Mouse (Mus musculus) spleen, adult 2 months (tissue): ENCODE results near the gene Trim58.

Experiments
- CTCF ChIP-seq: fragments of 200-500 bp; IDR thresholded peaks from 2 replicates; pipeline ENCODE4 v1.5.1; 2011; ENCODE audit warnings: mild to moderate bottlenecking, inconsistent platforms; ENCODE audit not compliant: insufficient read depth, insufficient read length, insufficient replicate concordance; ENCODE audit errors: extremely low read depth
- POLR2A ChIP-seq: fragments of 200-500 bp; IDR thresholded peaks from 2 replicates; pipeline ENCODE4 v1.6.1; 2011; ENCODE audit warnings: low read depth, low read length, inconsistent platforms

- TF ChIP-seq CTCF: no peak
- TF ChIP-seq POLR2A: no peak
These were observed 33.2 kb upstream of the Trim58 start for GRCm38 (mm10) chr11:58607030-58607429.
